Mouse (Mus musculus) embryo, embryonic 10 days (tissue): ENCODE data around the gene Stx6.
"Not testable (repeated sequence)": the region's sequence is repeated elsewhere in the genome, so short reads cannot be mapped to it uniquely, and the experiment has no call there.

Experiments used
- DNase-seq: peaks from one replicate; pipeline ENCODE4 v3.0.0-alpha.2; 2015; ENCODE audit warnings: low spot score

Gene Stx6

DNA sequence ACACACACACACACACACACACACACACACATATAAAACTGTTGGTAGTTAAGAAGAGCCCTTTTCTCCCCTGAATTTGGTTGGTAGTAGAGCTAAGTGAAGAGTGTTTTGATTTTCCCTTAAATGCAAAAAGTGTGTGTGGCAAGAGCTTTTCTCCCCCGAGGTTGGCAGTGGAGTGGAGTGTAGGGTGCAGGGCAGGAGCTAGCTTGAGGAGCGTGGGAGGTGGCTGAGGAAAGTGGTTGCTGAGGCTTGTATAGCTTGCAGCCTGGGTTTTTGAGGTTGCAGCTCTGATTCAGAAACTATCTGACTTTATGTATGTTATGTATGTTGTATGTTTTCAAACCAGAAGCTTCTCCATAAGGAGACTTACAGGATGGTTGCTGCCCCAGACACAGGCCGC, 8.9 kb downstream of the Stx6 start:
- no peak for DNase-seq

DNA sequence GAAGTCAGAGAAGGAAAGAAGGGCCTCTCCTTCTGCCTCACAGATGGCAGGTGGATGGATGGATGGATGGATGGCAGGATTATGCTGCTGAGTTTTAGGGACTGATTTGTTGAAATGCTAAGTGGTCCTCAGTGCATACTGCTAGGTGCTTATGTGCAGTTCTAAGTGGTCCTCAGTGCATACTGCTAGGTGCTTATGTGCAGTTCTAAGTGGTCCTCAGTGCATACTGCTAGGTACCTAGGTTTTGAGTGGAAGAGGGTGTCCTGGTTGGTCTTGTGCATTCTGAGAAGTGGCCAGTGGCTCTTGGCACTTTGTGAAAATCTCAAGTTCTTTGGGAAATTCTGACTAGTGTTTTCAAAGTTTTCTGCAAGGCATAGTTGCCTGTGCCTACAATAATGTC, 11.4 kb downstream of the Stx6 start:
- no peak for DNase-seq

DNA sequence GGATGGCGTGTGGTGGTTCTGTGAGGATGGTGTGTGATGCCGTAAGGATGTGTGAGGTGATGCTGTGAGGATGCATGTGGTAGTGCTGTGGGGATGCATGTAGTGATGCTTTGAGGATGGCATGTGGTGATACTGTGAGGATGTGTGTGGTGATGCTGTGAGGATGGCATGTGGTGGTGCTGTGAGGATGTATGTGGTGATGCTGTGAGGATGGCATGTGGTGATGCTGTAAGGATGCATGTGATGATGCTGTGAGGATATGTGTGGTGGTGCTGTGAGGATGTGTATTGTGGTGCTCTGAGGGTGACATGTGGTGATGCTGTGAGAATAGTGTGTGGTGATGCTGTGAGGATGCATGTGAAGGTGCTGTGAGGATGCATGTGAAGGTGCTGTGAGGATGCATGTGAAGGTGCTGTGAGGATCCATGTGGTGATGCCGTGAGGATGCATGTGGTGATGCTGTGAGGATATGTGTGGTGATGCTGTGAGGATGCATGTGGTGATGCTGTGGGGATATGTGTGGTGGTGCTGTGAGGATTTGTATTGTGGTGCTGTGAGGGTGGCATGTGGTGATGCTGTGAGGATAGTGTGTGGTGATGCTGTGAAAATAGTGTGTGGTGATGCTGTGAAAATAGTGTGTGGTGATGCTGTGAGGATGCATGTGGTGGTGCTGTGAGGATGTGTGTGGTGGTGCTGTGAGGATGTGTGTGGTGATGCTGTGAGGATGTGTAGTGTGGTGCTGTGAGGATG, 14.6 kb downstream of the Stx6 start:
- DNase-seq: no peak

DNA sequence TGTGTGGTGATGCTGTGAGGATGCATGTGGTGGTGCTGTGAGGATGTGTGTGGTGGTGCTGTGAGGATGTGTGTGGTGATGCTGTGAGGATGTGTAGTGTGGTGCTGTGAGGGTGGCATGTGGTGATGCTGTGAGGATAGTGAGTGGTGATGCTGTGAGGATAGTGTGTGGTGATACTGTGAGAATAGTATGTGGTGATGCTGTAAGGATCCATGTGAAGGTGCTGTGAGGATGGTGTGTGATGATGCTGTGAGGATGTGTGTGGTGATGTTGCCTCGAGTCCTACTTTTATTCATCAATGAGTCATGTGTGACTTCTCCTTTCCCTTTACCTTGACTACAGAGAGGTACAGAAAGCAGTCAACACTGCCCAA, 15.1 kb downstream of the Stx6 start:
- not testable (repeated sequence) for DNase-seq

DNA sequence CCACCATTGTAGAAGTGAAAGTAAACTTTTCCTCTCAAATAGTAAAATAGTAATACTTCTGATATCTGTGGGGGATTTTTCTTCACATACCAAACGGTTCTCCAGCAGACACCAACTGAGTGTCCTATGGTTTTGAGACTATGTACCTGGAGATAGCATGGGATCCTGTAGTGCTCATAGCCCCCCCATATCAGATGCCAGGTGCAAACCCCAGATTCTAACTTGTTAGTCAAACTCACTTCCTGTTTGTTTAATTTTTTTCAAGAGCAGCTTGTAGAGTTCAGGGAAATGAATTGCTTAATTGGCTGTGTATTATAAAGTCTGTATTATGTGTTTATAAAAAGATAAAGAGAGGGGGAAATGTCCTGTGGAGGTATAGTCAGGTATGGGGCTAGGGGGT, 15.9 kb downstream of the Stx6 start:
- DNase-seq: no peak

DNA sequence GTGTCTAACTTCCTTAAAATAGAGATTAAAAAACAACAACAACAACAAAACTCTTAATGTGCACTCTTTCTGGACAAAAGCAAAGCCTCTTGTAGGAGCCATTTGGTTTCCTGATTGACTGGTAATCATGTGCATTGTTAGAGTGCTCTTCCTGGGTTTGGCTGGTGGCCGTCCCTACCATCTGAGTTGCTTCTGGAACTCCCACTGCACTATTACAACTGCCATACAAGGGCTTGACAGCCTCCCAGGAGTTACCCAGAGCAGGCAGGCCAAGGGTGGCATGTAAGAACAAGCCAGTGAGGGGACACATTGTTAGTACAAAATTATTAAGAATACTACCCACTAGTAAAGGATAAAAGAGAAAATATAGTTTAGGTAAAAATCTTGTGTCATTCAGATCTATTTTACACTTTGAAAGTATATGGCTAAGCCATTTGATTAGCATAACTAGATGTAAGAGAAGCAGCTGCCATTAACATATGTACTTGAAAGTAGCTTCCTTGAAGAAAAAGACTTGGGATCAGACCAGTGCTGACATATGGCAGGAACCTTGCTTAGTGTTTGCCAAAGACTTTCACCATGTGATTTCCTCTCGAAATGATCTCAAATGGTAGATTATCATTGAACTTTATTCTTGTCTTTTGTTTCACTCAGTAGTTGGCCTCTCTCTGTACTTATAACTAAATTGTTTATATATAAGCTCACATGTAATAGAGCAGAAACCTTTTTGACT, 19.8 kb downstream of the Stx6 start:
- DNase-seq: no peak

DNA sequence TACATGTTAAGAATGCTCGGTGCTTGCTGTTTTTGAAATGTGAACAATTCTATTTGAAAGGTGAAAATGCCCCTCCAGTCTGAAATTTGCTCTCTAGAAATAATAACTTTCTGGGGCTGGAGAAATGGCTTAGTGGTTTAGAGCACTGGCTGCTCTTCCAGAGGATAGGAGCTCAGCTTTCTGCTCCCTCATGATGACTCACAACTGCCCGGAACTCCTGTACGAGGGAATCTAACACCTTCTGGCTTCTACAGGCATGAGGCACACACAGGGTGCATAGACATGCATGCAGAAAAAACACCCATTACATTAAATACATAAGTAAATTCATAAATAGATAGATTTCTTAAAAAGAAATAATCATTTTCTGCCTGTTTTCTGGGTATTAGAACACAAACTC, 25.7 kb downstream of the Stx6 start:
- no peak for DNase-seq

DNA sequence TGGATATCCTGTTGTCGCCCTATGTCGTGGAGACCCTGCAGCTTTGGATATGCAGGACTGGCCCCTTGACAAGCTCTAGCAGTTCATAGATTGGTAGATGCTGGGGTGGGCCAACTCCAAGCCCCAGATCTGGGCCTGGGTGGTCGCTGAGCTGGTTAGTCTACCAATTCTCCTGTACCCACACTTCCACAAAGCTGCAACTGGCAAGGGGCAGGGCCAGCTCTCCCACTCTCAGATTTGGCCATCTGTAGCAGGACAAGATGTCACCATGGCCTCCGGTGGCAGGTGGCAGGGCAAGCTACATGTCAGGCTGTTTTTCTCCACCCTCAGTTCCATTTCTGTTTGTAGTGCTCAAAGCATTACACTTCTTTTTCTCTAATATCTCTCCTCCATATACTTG, 30.1 kb downstream of the Stx6 start:
- DNase-seq: no peak

DNA sequence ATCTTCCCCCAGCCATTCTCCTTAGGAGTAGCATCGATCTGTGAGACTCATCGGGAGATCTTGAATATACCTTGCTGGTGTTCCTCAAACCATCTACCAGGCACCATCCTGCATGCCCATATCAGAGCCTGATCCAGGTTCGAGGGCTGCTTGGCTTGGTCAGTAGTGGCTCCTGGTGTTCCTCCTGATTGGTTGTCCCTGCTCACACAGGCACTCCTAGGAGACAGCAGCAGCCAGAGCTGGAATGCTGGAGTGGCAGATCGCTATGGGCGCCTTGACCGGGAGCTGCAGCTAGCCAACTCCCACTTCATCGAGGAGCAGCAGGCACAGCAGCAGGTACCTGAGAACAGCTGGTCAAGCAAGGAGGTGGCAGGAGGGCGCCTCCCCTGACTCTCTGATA, 32.7 kb downstream of the Stx6 start:
- DNase-seq: no peak

DNA sequence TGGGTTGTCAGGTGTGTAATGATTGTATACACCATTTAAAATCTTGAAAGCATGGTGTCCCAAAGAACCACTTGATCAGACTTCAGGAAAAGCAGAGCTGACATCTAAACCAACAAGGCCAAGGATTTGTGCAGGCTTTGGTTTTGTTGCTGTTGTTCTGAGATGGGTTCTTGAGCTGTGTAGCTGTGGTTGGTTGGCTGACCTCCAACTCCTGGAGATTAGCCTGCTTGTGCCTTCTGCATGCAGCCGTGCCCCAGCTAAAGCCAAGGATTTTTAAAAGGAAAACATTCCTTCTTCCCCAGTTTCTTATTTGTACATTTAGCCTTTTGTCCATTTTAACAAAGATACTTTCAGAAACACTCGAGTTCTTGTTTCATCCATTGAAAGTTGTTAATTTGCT, 33.2 kb downstream of the Stx6 start:
- no peak for DNase-seq

DNA sequence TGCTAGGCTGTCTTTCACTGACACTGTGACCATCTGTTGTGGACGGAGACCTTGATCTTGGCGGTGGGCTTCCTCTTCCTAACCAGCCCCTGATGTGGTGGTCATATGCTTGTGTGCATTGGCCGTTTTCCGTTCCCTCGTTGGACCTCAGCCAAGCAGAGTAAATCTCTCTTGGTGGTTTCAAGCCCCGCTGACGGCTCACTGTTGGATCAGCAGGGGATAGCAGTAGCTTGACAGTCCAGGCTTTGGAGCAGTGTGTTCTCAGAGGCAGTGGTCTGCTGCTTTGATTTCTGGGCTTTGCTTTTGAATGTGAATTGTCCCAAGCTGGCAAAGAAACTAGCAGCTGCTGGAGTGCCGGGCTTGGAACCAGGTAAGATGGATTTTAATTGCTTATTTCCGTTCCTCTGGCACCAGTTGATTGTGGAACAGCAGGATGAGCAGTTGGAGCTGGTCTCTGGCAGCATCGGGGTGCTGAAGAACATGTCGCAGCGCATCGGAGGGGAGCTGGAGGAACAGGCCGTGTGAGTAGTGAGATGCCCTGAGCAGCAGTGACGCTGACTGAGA, 34.4 kb downstream of the Stx6 start:
- DNase-seq: no peak

DNA sequence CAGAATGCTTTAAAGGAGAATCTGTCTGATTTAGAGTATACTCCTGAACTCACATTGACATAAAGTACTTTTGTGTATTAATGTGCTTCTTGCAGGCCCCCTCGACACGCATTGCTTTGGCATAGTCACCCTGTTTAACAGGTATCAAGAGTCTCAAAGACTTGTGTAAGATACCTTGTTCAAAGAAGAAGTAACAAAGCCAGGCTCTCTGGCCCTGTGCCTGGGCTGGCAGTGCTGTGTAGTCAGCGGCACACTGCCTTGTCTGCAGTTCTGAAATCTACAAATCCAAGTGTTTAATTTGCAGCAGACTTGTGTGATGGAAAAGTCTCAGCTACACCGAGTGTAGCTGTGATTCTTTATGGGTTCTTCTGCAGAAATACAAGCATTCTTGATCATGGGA, 38.2 kb downstream of the Stx6 start:
- DNase-seq: no peak

DNA sequence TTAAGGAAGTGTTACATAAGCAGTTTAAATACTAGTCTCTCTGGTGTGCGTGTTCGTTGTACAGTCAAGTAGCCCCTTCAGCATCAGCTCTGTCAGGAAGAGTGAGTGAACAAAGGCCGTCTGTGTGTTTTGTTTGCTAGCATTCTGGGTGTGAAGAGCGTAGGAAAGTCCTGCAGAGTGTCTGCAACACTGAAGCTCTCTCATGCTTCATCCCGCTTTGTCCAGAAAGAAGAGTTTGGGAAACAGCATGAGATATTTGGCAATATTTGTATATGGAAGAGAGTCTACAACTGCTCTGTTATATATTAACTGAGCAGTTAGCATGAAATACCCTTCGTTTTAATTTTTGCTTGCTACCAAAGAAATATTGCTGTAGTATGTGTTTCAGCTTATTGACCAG, 41.0 kb downstream of the Stx6 start:
- DNase-seq: no peak

DNA sequence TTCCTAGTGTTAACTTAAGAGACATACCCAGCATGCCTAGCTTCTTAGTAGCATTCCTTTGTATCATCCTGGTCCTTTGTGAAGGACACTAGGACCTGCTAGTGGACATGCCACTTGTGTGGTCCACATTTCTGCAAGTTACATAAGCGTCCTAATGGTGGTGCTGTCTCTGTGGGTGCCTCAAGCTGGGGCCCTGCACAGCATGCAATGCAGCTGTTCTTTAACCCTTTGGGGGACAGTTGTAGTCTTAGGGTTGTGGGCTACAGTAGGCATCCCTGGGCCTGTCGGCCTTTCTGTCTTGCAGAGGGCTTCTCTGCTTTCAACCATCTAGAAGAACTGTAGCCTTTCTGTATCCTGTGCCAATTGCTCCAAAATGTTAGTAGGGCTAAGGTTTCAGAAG, 42.5 kb downstream of the Stx6 start:
- DNase-seq: no peak

DNA sequence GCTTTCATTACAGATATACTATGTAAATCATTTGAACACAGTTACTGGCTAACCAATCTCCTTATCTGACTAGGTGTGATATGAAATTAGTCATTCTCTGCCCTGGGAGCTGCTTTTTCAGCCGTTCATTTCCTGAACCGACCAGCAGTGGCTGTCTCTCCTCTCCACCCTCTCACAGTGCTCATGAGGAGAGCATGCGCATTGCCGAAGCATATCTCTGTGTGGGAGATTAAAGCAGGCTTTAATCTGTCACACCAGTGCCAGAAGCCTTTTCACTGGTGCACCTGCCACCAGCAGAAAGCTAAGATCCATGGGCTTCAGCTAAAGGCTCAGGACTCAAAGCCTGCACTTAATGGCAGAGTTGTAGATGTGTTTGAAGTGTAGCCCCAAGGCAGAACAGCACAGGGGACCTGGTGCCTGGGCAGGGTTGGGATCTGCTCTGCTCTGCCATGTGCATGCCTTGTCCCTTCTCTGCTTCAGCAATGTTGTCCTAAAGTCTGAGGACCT, 42.9 kb downstream of the Stx6 start:
- no peak for DNase-seq

DNA sequence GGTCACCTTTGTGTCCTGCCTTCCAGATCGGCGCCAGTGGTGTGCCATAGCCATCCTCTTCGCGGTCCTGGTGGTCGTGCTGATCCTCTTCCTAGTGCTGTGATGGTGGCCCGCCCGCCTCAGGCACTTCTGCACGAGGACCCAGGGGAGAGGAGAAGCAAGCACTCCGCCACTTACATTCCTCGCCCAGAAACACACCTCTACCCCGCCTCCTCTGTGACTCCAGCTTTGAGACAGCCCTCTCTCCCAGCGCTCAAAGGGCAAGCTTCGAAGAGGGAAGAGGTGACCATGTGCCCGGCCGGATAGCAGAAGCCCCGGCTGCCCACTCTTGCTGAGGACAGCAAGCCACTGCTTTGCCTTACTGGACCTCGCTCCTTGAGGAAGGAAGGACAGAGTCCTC, 43.4 kb downstream of the Stx6 start:
- DNase-seq: no peak

DNA sequence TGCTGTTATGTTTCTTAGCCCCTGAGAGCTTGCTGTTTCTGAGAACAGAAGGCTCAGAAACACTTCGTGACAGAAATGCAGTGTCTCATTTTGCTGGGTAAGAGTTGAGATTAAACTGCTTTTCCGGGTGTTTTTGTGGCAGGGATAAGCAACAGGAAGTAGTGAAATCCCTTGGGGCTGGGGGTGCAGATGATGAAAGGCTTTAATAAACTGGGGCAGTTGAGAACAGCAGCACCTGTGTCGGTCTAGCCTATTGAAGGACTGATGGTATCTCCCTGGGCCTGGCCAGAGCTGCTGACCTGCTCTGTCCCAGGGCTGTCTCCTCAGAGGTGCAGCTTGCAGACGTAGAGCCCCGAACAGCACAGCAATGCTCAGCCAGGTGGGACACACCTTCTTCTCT, 44.0 kb downstream of the Stx6 start:
- DNase-seq: no peak

DNA sequence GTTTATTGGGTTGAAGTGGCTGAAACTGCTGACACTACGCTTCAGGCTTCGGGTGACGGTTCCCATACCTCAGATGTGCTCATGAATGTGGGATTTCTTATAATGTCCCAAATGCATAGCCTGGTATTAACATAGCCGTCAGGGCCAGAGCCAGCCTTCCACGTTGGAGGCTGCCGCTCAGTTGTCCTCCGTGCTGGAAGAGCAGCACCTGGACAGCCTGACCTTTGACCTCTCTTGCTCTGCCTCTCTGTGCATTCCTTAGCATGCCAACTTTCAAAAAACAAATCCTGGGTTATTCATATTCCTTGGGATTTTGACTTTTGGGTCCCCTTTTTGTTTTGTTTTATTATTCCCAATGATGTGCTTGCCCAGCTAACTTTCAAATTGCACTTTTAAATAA, 44.6 kb downstream of the Stx6 start:
- DNase-seq: no peak

DNA sequence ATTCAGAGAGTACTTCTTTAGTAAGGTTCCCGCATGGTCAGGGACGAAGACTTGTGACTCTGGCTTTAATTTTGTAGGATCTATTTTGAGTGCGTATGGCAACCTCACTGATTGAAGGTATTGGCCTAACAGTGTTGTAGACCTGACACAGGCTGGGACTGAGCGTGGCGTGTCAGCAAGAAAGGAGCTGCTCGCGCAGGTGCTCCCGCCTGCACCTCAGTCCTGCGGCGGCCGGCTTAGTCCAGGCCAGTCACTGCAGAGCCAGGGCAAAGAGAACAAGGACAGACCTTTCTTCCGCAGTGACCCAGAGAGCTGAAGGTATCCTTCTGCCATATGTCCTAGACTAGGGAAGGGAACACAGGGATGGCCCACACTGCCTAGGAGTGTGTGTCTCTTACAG, 45.4 kb downstream of the Stx6 start:
- DNase-seq: no peak

DNA sequence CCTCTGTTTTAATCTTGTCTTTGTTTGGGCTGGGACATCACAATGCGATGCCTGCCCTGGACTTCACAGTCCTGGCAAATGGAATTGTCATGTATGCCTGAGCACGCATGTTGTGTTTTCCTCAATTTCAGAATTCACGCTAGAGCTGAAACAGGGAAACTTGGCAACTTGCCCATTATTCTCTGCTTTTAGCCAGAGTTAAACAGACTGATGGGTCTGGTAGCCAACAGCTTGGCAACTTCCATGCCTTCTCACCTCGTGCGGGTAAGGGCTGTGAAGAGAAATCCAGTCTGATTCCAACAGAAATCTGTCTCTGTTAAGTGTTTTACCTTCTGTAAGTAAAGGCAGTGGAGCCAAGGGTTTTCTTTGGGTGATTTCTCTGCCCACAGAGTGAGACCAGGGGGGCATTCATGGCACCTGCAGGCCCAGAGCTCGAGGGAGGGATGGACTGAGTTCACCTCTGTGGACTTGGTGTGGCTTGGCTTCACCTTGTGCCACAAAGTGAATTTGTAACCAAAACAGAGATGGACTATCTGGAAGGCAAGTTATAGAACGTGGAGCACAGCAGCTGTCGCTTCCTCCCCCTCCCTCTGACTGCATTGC, 46.1 kb downstream of the Stx6 start:
- DNase-seq: no peak

DNA sequence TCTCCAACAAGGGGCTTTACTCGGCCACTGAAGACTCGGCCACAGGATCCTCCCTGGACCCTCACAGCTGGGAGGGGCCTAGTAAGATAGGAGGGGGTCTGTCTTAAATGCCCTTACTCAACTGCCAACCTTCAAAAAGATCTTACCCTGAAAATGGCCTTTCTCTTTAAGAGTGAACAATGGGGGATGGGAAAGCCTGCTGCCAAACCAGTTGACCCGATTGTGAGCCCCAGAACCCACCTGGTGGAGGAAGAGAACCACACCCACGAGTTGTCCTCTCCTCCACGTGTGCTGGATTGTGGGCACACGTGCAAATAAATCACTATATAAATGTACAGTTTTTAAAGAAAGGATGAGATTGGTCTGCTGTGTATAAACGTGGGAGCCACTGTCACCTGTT, 46.8 kb downstream of the Stx6 start:
- no peak for DNase-seq

DNA sequence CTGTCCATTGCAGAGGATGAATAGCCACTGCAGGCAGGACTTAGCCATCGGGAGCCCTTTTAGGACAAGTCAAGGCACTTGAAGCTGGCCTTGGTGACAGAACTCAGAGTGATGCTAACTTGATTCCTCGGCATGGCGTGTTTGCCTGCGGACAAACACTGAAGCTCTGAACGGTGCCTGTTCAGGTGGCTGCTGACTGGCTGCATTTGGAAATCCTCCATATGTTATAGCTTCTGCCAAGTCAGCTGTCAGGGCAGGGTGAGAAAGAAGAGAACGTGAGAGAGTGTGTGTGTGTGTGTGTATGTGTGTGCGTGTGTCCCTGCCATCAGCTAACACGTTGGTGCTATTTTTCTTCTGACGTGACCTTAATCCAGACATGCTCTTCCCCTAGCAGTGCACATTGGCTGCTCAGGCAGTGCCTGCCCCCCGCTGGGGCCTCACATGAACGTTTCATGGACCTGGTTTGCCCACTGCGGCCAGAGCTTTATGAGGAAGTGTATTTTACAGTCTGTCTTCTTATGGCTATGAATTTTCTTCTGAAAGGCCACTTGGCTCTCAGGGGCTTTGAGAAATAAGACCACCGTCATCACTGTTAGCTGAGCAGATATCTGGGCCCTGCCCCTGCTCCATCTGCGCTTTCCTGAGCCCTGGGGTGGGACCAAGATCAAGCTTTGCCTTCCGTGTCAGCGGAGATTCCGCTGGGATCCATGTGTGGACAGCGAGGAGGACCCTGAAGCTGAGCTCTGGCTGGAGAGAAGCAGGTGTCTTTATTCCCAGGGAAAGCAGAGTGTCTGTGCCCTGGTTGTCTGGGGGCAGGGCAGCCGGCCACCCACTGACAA, 47.5 kb downstream of the Stx6 start:
- no peak for DNase-seq
